Mouse (Mus musculus) embryonic stem cell, embryonic (primary cell): ENCODE results near the gene Cdr2l.

ENCODE experiments used
- CTCF ChIA-PET, 4 experiments: fragments of 300-600 bp in 2 of 4; fragments of 350-600 bp in 2 of 4; sonication (Branson Sonifier 250); formaldehyde crosslinking; loops; one replicate each; lab custom pipeline; 2022; ENCODE audit warnings: inconsistent platforms in 2 of 4; lab: Charles Lee
- POLR2A ChIA-PET, 4 experiments: fragments of 300-600 bp in 2 of 4; fragments of 350-600 bp in 2 of 4; sonication (Branson Sonifier 250); formaldehyde crosslinking; loops; one replicate each; lab custom pipeline; 2022; ENCODE audit warnings: antibody characterized with exemption in 4 of 4, inconsistent platforms in 1 of 4; lab: Charles Lee

Gene Cdr2l

GRCm38 (mm10) chr11:115381743-115382539 lies at the start of gene Cdr2l:
Gene Cdr2l, plus strand, starts transcription at chr11:115381916.
- CTCF ChIA-PET = interaction anchor here (0.5 to 2.0 kb wide), 23 partner anchors 8 to 534 kb away, joined by 3 to 17 read pairs (median 3); partner anchors contain the start of genes Hid1 (in 2 of the 4), Armc7 (in 1 of the 4), Fdxr (in 1 of the 4) and Mrpl58 (in 1 of the 4)
- POLR2A ChIA-PET = interaction anchor here in 3 of 4 experiments (0.6 to 4.7 kb wide), 51 partner anchors 8 to 643 kb away, joined by 3 to 44 read pairs (median 4); partner anchors contain the start of genes Mrpl58 (in 3 of the 3), Armc7 (in 2 of the 3), Fdxr (in 2 of the 3) and Hid1 (in 2 of the 3)

GRCm38 (mm10) chr11:115334531-115334930 lies 47.2 kb upstream of the Cdr2l start, which contains the start of gene Otop3:
Gene Otop3, plus strand, starts transcription at chr11:115334731.
- ChIA-PET CTCF (interaction anchor here (0.5 to 2.8 kb wide), 8 partner anchors 12 to 466 kb away, joined by 3 to 9 read pairs (median 4); partner anchors contain the start of genes Ush1g (in 2 of the 4) and Nt5c (in 1 of the 4)), POLR2A (interaction anchor here in 2 of 4 experiments (1.0 to 2.0 kb wide), 3 partner anchors 11 to 42 kb away, joined by 3 to 7 read pairs (median 4); no protein-coding TSS in a partner anchor)

- POLR2A ChIA-PET = interaction anchor here in 2 of 4 experiments (0.6 to 2.0 kb wide), 4 partner anchors 10 to 1255 kb away, joined by 3 to 7 read pairs (median 4); no protein-coding TSS in a partner anchor
Measured at GRCm38 (mm10) chr11:115335223-115335622, 46.5 kb upstream of the Cdr2l start.

GRCm38 (mm10) chr11:115336115-115336514 lies 45.6 kb upstream of the Cdr2l start:
- ChIA-PET POLR2A (interaction anchor here in 2 of 4 experiments (0.8 to 2.0 kb wide), 2 partner anchors 10 to 45 kb away, joined by 4 to 7 read pairs; partner anchors contain the start of gene Cdr2l (in 1 of the 2)), CTCF (interaction anchor here in 3 of 4 experiments (0.6 to 1.6 kb wide), 10 partner anchors 9 to 134 kb away, joined by 3 to 9 read pairs (median 4); partner anchors contain the start of genes Fads6 (in 1 of the 3) and Ush1g (in 1 of the 3))

More at GRCm38 (mm10) chr11:115335223-115335622, 46.5 kb upstream of the Cdr2l start:
- CTCF ChIA-PET = interaction anchor here (0.6 to 2.8 kb wide), 12 partner anchors 10 to 157 kb away, joined by 3 to 9 read pairs (median 4); partner anchors contain the start of genes Ush1g (in 2 of the 4), Fads6 (in 1 of the 4) and Nt5c (in 1 of the 4)

GRCm38 (mm10) chr11:115337350-115337749 lies 44.4 kb upstream of the Cdr2l start:
- ChIA-PET CTCF (interaction anchor here in 2 of 4 experiments (0.9 to 2.6 kb wide), 4 partner anchors 15 to 57 kb away, joined by 3 to 12 read pairs (median 6); partner anchors contain the start of gene Ush1g (in 1 of the 2)), POLR2A (interaction anchor here in 3 of 4 experiments (0.6 to 1.1 kb wide), 4 partner anchors 9 to 199 kb away, joined by 3 to 7 read pairs (median 4); partner anchors contain the start of genes Nat9 (in 1 of the 3) and Tmem104 (in 1 of the 3))

- POLR2A ChIA-PET = interaction anchor here in 2 of 4 experiments (0.8 to 1.1 kb wide), 2 partner anchors 8 to 199 kb away, joined by 3 to 4 read pairs; no protein-coding TSS in a partner anchor
- CTCF ChIA-PET = interaction anchor here in 3 of 4 experiments (0.5 to 2.6 kb wide), 7 partner anchors 10 to 297 kb away, joined by 3 to 12 read pairs (median 3); partner anchors contain the start of gene Ush1g (in 1 of the 3)
Measured at GRCm38 (mm10) chr11:115337826-115338225, 43.9 kb upstream of the Cdr2l start.

- ChIA-PET POLR2A (no interaction called here), CTCF (interaction anchor here in 3 of 4 experiments (0.6 to 1.9 kb wide), 3 partner anchors 13 to 1219 kb away, joined by 5 to 7 read pairs (median 5); no protein-coding TSS in a partner anchor)
Measured at GRCm38 (mm10) chr11:115341246-115341645, 40.5 kb upstream of the Cdr2l start.

GRCm38 (mm10) chr11:115341866-115342265 lies 39.9 kb upstream of the Cdr2l start:
- ChIA-PET CTCF (interaction anchor here in 3 of 4 experiments (0.7 to 2.2 kb wide), 4 partner anchors 12 to 1218 kb away, joined by 4 to 7 read pairs (median 6); partner anchors contain the start of gene Fdxr (in 1 of the 3)), POLR2A (interaction anchor here in 1 of 4 experiments (1.0 kb wide), 1 partner anchor 86 kb away, joined by 4 read pairs; no protein-coding TSS in a partner anchor)

GRCm38 (mm10) chr11:115344967-115345366 lies 36.7 kb upstream of the Cdr2l start:
- POLR2A ChIA-PET = interaction anchor here in 3 of 4 experiments (0.6 to 2.1 kb wide), 10 partner anchors 8 to 469 kb away, joined by 3 to 7 read pairs (median 3); partner anchors contain the start of genes Fdxr (in 1 of the 3), Hid1 (in 1 of the 3) and Otop3 (in 1 of the 3)
- CTCF ChIA-PET = interaction anchor here (0.5 to 3.1 kb wide), 15 partner anchors 9 to 202 kb away, joined by 3 to 19 read pairs (median 4); no protein-coding TSS in a partner anchor

- ChIA-PET POLR2A (interaction anchor here in 3 of 4 experiments (0.6 to 2.1 kb wide), 9 partner anchors 8 to 1688 kb away, joined by 3 to 7 read pairs (median 3); partner anchors contain the start of genes Fdxr (in 1 of the 3), Hid1 (in 1 of the 3) and Otop3 (in 1 of the 3)), CTCF (interaction anchor here (0.5 to 3.1 kb wide), 20 partner anchors 8 to 353 kb away, joined by 3 to 19 read pairs (median 3); partner anchors contain the start of gene Fads6 (in 1 of the 4))
Measured at GRCm38 (mm10) chr11:115345515-115345914, 36.2 kb upstream of the Cdr2l start.

- CTCF ChIA-PET = interaction anchor here (0.5 to 1.9 kb wide), 12 partner anchors 9 to 379 kb away, joined by 3 to 10 read pairs (median 4); partner anchors contain the start of gene Slc9a3r1 (in 1 of the 4)
- POLR2A ChIA-PET = interaction anchor here in 3 of 4 experiments (0.6 to 1.7 kb wide), 5 partner anchors 16 to 188 kb away, joined by 3 to 8 read pairs (median 4); partner anchors contain the start of genes Fads6 (in 1 of the 3) and Slc9a3r1 (in 1 of the 3)
Measured at GRCm38 (mm10) chr11:115348681-115349248, 33.0 kb upstream of the Cdr2l start.

GRCm38 (mm10) chr11:115349976-115350375 lies 31.7 kb upstream of the Cdr2l start:
- ChIA-PET CTCF (interaction anchor here in 1 of 4 experiments (0.5 to 2.0 kb wide), 3 partner anchors 8 to 29 kb away, joined by 3 to 4 read pairs (median 4); no protein-coding TSS in a partner anchor), POLR2A (interaction anchor here in 2 of 4 experiments (0.7 to 1.7 kb wide), 3 partner anchors 8 to 187 kb away, joined by 3 to 8 read pairs (median 3); partner anchors contain the start of gene Slc9a3r1 (in 1 of the 2))

GRCm38 (mm10) chr11:115353375-115353774 lies 28.3 kb upstream of the Cdr2l start:
- ChIA-PET CTCF (interaction anchor here (0.5 to 5.9 kb wide), 48 partner anchors 8 to 272 kb away, joined by 3 to 50 read pairs (median 6); partner anchors contain the start of genes Ush1g (in 3 of the 4), Hid1 (in 2 of the 4), Fads6 (in 1 of the 4) and Fdxr (in 1 of the 4)), POLR2A (interaction anchor here in 2 of 4 experiments (0.6 to 1.5 kb wide), 4 partner anchors 31 to 160 kb away, joined by 3 to 5 read pairs (median 4); partner anchors contain the start of genes Fdxr (in 1 of the 2), Jpt1 (in 1 of the 2) and Ush1g (in 1 of the 2))

GRCm38 (mm10) chr11:115354183-115354582 lies 27.5 kb upstream of the Cdr2l start:
- ChIA-PET CTCF (interaction anchor here (0.6 to 5.9 kb wide), 108 partner anchors 8 to 671 kb away, joined by 3 to 50 read pairs (median 4); partner anchors contain the start of genes Hid1 (in 3 of the 4), Slc9a3r1 (in 3 of the 4), Ush1g (in 3 of the 4) and Grin2c (in 2 of the 4)), POLR2A (interaction anchor here in 3 of 4 experiments (0.6 to 1.5 kb wide), 8 partner anchors 21 to 479 kb away, joined by 3 to 5 read pairs (median 4); partner anchors contain the start of genes Fdxr (in 1 of the 3), Jpt1 (in 1 of the 3) and Ush1g (in 1 of the 3))

GRCm38 (mm10) chr11:115358468-115358867 lies 23.2 kb upstream of the Cdr2l start:
- ChIA-PET CTCF (interaction anchor here (0.6 to 3.6 kb wide), 25 partner anchors 8 to 205 kb away, joined by 3 to 19 read pairs (median 3); partner anchors contain the start of genes Hid1 (in 2 of the 4), Armc7 (in 1 of the 4), Fads6 (in 1 of the 4) and Fdxr (in 1 of the 4)), POLR2A (interaction anchor here in 2 of 4 experiments (0.7 to 1.7 kb wide), 7 partner anchors 8 to 178 kb away, joined by 3 to 6 read pairs (median 4); partner anchors contain the start of genes Hid1 (in 1 of the 2) and Jpt1 (in 1 of the 2))
